8 mouse cellular contexts compared by ENCODE assay signal in genomic region chr1:173912548-173913255, GRCm38 (mm10). TPM values are rescaled to one million over a fixed set of nuclear protein-coding genes. Genes with fewer than 3 reads are reported as not detected.
DNase-seq lines count a peak whose midpoint lies in the region; ATAC-seq lines count a peak whose summit lies in the region.
"Not testable (repeated sequence)": the region's sequence is repeated elsewhere in the genome, so short reads cannot be mapped to it uniquely, and the experiment has no call there.

Gene Ifi211, minus strand, starts transcription at chr1:173913046.

- not testable (repeated sequence) for H3K4me3 ChIP-seq in embryonic facial prominence, embryonic 14.5 days (ENCODE audit: low read depth, low read length)

- H3K4me1 ChIP-seq in embryonic facial prominence, embryonic 14.5 days (ENCODE audit: control insufficient read depth, insufficient read depth, low read length), result not testable (repeated sequence)

- not testable (repeated sequence) for ATAC-seq in embryonic facial prominence, embryonic 14.5 days (ENCODE audit: low read depth)
- ATAC-seq in hematopoietic stem cell, adult 5-6 weeks (replicated peaks in 1 of 2; ENCODE audit: insufficient read depth in 1 of 2, low FRiP score in 2 of 2, low TSS enrichment in 1 of 2, low read depth in 1 of 2, poor library complexity in 2 of 2, severe bottlenecking in 2 of 2), result peak; percentile 42 to 59; a peak in 3 of 4 replicates

- not testable (repeated sequence) for H3K4me2 ChIP-seq in embryonic facial prominence, embryonic 14.5 days (ENCODE audit: low read depth, low read length)

- DNase-seq in 3T3-L1 (ENCODE audit: low read depth, low spot score) (peak; percentile 97), adipocyte (ENCODE audit: low spot score) (peak; percentile 84)
- DNase-seq in embryonic facial prominence, embryonic 14.5 days (ENCODE audit: low spot score), result peak; percentile 0
- peak; percentile 59 to 85 for DNase-seq in heart, adult 18-20 months
- peak; percentile 7 for DNase-seq in kidney, postnatal 14 days
- peak; percentile 26 for DNase-seq in lung, postnatal 36 days
- DNase-seq in skeletal muscle tissue, adult 2 months (ENCODE audit: low read depth, low spot score), result peak; percentile 70

- H3K27ac ChIP-seq in embryonic facial prominence, embryonic 14.5 days (replicated peaks; ENCODE audit: low read depth, low read length), result not testable (repeated sequence)

- 85% methylated on average over 6 of the region's 6 CpGs for WGBS in embryonic facial prominence, embryonic 14.5 days

- not testable (repeated sequence) for H3K36me3 ChIP-seq in embryonic facial prominence, embryonic 14.5 days (ENCODE audit: control insufficient read depth, insufficient read depth, low read length)

- H3K9ac ChIP-seq in embryonic facial prominence, embryonic 14.5 days (ENCODE audit: low read depth, low read length), result not testable (repeated sequence)

- not testable (repeated sequence) for H3K27me3 ChIP-seq in embryonic facial prominence, embryonic 14.5 days (replicated peaks; ENCODE audit: control insufficient read depth, insufficient read depth, low read length)

- not testable (repeated sequence) for H3K9me3 ChIP-seq in embryonic facial prominence, embryonic 14.5 days (ENCODE audit: control insufficient read depth, low read length)

RNA-seq across cellular contexts. Expression of gene Ifi211, which starts in this region (rescaled TPM):
- 1.1 and 1.6 TPM in 2 replicates for polyA plus RNA-seq in embryonic facial prominence, embryonic 14.5 days (2014; fragmentation: Nextera tagmentation; extraction: Ambion mirVana)
- 1 to 10 TPM; 3.1 to 3.7 TPM for total RNA-seq in heart, adult 18-20 months (2021)
- total RNA-seq in hematopoietic stem cell, adult 5-6 weeks (2017), result 4.3 TPM in 1 of 2 replicates, not detected in the other

Comparison
In these comparisons a context has a peak if more than half of its experiments do, and no peak if none do; other contexts are left out.
1. DNase-seq: peak in every context shown above with its lines; median percentile 97 in 3T3-L1; 84 in adipocyte; 72 in heart, adult 18-20 months; 70 in skeletal muscle tissue, adult 2 months; 26 in lung, postnatal 36 days; 7 in kidney, postnatal 14 days; 0 in embryonic facial prominence, embryonic 14.5 days.